Mouse (Mus musculus): ENCODE measurements at regions not wholly inside any gene's neighbourhood (a gene's known extent, or its start where the extent isn't known, plus 50 kb on each side); places are given as distances from the start of the nearest gene placed in this dataset.

DNA sequence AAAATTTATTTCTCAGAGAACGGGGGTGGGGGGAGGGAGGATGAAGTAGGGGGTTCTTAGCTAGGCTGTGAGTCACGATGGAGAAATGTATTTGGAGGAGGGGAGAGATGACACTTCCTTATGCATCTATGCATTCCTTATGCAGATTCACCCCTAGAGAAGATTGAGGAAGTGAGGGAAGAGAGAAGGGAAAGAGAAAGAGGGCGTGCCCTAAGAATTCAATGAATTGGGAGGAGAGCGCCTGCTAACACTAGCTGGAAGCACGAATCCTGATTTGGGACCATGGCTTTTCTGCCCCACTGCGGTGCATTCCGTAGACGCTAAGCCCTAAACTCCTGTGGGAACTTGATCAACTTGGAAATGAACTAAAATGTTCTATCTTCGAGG, 56.1 kb downstream of the Foxi3 start:
- no peak for DNase-seq

- peak; percentile 42 for DNase-seq
Observed at GRCm38 (mm10) chr6:71012823-71013461, 56.6 kb downstream of the Foxi3 start.

DNA sequence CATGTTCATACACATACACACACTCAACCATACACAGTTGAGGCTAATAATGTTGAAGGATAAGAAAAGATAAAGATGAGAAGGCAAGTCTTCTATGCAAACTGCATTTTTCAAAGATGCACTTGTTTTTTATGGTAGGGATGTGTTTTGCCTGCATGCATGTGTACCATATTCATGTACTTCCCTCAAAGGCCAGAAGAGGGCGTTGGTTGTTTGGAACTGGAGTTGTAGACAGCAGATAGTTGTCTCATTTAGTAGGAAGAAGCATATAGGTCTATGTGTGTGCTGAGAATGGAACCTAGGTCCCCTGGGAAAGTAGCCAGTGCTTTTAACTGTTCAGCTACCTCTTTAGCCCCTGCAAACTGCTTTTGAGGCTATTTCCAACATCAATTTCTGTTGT, 60.1 kb downstream of the Foxi3 start:
- DNase-seq, result no peak

DNA sequence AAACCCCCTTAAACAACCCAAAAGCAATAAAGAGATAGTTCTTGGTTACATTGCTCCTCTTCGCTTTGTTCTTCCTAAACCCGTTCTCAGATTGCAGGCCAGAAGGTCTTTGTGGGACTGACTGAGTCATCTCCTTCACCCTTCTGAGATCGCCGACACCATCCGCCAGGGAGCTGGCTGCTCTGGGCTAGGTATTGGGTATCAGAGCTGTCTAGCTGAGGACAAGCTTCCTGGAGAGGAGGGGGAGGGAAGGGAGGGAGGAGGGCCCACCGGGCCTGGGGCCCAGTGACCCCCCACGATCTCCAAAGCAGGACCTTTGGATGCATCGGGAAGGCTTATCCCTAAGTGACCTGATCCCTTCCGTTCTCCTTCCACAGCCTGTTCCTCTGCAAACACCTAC, 65.0 kb downstream of the Foxi3 start:
- DNase-seq, result no peak

DNA sequence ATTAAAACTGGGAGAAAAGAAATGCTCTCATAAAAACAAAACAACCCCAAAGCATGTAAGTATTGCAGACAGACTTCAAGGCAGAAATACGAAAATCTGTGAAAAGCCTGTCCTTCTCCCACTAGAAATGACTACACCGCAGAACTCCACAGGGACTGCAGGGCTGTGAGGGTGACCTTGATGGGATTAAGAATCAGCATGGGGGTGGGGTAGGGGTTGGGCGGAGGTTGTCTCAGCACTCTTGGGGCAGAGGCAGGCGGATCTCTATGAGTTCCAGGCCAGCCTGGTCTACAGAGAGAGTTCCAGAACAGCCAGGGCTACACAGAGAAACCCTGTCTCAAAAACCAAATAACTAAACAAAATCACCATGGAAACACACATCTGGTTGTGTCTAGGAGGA, 69.1 kb downstream of the Foxi3 start:
- DNase-seq, result no peak

GRCm38 (mm10) chr6:71029663-71030062, 73.3 kb downstream of the Foxi3 start:
- DNase-seq, result no peak

- peak; percentile 52 for DNase-seq
Observed at GRCm38 (mm10) chr6:71030541-71030940, 74.2 kb downstream of the Foxi3 start.

GRCm38 (mm10) chr6:71044241-71044640, 87.9 kb downstream of the Foxi3 start:
- no peak for DNase-seq

DNA sequence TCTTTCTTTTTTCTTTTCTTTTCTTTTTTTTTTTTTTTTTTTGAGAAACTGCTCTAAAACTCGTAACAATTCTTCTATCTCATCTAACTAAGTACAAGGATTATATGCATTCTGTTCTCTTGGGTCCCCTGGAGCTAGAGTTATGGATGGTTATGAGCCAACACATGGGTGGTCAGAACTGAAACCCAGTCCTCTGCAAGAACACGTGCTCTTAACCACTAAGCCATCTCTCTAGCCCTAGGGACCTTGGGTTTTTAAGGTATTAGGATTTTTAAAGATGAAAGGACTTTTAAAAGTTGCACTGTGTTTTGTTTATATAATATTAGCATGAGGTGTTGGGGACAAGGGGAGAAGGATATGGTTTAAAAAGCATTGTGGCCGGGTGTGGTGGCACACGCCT, 88.9 kb downstream of the Foxi3 start:
- no peak for DNase-seq

GRCm38 (mm10) chr6:71048199-71049094, 92.1 kb downstream of the Foxi3 start:
- DNase-seq, result peak; percentile 53

DNA sequence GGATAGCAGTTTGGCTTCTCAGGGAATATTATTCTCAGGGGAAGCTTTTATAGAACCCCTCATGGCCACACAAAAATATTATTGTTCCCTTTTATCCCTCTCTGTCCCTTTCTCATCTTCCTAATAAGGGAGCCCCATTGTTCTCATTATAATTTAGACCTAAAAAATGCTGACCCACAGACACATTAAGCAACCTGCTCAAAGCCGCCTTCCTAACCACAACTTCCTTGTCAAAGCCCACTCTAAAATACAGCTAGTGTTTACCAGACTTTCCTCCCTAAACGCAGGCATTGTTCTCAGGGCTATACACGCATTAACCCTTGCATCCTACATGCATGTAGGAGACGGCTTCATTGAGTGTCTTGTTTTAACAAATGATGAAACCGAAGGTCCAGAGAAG, 93.9 kb downstream of the Foxi3 start:
- DNase-seq, result no peak

GRCm38 (mm10) chr6:71050754-71051213, 93.5 kb downstream of the Thnsl2 start:
- no peak for DNase-seq

- DNase-seq, result no peak
Observed at GRCm38 (mm10) chr6:71057209-71057858, 86.9 kb downstream of the Thnsl2 start.

- no peak for DNase-seq
Observed at GRCm38 (mm10) chr6:71060116-71060515, 84.1 kb downstream of the Thnsl2 start.

GRCm38 (mm10) chr6:71062980-71063379, 81.3 kb downstream of the Thnsl2 start:
- DNase-seq, result peak; percentile 6

GRCm38 (mm10) chr6:71065428-71065827, 78.8 kb downstream of the Thnsl2 start:
- DNase-seq, result no peak

GRCm38 (mm10) chr6:71069229-71069628, 75.0 kb downstream of the Thnsl2 start:
- DNase-seq, result no peak

DNA sequence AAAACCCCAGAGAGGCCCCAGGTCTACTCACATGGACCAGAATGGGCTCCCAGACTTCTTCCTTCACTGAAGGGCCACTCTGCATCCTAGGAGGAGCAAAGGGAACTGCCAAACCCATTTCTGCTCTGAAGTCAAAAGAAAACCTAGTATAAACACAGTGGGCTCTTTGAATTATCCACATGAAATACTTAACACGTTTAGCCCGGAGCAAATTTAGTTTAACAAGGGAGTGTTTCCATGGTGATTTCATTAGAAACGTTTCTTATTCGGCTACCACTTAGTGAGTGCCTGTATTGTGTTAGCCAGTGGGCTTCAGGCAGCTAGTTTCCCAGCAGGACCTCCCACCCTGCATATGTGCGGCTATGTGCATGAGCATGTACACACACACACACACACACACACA, 69.4 kb downstream of the Thnsl2 start:
- DNase-seq, result no peak
